Mouse (Mus musculus) ES-E14 (cell line): ENCODE measurements around the gene Rai14.

Source experiments
- CHD2 ChIP-seq: IDR thresholded peaks from 2 replicates; pipeline ENCODE4 v1.6.1; 2014; ENCODE audit warnings: mild to moderate bottlenecking, low read depth, low read length, inconsistent platforms
- MAFK ChIP-seq: IDR thresholded peaks from 2 replicates; pipeline ENCODE4 v1.6.1; 2014; ENCODE audit warnings: mild to moderate bottlenecking, low read depth, low read length, inconsistent platforms; ENCODE audit not compliant: insufficient read depth
- ZC3H11A ChIP-seq: IDR thresholded peaks from 2 replicates; pipeline ENCODE4 v1.6.1; 2012; ENCODE audit warnings: low read depth, mild to moderate bottlenecking, inconsistent platforms, low read length, borderline replicate concordance

- no peak for TF ChIP-seq CHD2
- TF ChIP-seq ZC3H11A, result no peak
- no peak for TF ChIP-seq MAFK
Measured at GRCm38 (mm10) chr15:10691481-10691880, 22.9 kb downstream of the Rai14 start.
